Mouse (Mus musculus) heart, postnatal 0 days (tissue): Measurements from ENCODE around the gene Dpp6.

Experiments
- CTCF ChIP-seq: IDR thresholded peaks from 2 replicates; pipeline ENCODE4 v1.5.1; 2016; ENCODE audit warnings: antibody characterized with exemption, control low read depth, low read depth
- EP300 ChIP-seq: IDR thresholded peaks from 2 replicates; pipeline ENCODE4 v1.6.1; 2016; ENCODE audit warnings: antibody characterized with exemption, low read depth

DNA sequence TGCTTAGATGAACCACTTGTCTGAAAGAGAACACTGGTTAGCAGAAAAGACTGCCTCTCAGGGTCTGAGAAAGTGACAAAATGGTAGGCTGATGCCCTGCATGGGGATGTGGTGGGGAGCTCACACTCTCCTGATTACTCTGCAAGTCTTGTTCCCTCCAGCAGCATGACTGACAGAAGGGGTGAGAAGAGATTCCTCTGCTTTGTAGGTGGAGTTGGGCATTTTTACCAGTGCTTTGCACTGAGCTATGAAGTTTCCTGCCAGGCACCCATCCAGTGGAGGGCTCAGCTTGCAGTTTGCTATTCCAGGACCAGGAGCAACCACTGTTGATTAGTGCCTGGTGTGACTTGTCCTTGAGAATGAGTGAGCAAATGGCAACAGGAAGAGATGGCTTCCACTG, 500.3 kb downstream of the Dpp6 start:
- TF ChIP-seq CTCF = no peak
- TF ChIP-seq EP300 = no peak
